8 mouse cellular contexts compared by ENCODE assay signal in genomic region chr19:7311306-7311705, GRCm38 (mm10). TPM values are rescaled to one million over a fixed set of nuclear protein-coding genes. Genes with fewer than 3 reads are reported as not detected.
DNase-seq lines count a peak whose midpoint lies in the region; ATAC-seq and TF ChIP-seq lines count a peak whose summit lies in the region.

No protein-coding gene starts in this region.

- no peak overlapping the region for H3K4me2 ChIP-seq in forebrain, embryonic 14.5 days (ENCODE audit: low read length)
- no peak overlapping the region for H3K4me2 ChIP-seq in limb, embryonic 14.5 days (replicated peaks; ENCODE audit: low read depth, low read length, severe bottlenecking)

- no peak overlapping the region for H3K4me3 ChIP-seq in forebrain, embryonic 14.5 days (ENCODE audit: low read depth, low read length)
- H3K4me3 ChIP-seq in limb, embryonic 14.5 days (replicated peaks; ENCODE audit: low read length): no peak overlapping the region

- intact Hi-C loops in heart, postnatal 25 days (cut with DNase I): loop anchor here (2.0 kb wide), 1 partner anchor 29 kb away; the partner anchor contains the start of gene Mark2

- no peaks in the 10 kb centered on the region for H3K27me3 ChIP-seq in forebrain, embryonic 14.5 days (replicated peaks; ENCODE audit: control insufficient read depth, insufficient read depth, low read length)
- H3K27me3 ChIP-seq in limb, embryonic 14.5 days (ENCODE audit: control insufficient read depth, insufficient read depth, low read length): no peaks in the 10 kb centered on the region

- H3K36me3 ChIP-seq in forebrain, embryonic 14.5 days (ENCODE audit: control insufficient read depth, insufficient read depth, low read length): no peaks in the 10 kb centered on the region
- H3K36me3 ChIP-seq in limb, embryonic 14.5 days (ENCODE audit: control insufficient read depth, insufficient read depth, low read length): no peaks in the 10 kb centered on the region

- TF ChIP-seq POLR2A in limb, embryonic 14.5 days (IDR thresholded peaks at IDR 0.05; ENCODE audit: borderline replicate concordance, extremely low read depth, insufficient read depth, insufficient read length): no peak

- no peak for ATAC-seq in forebrain, embryonic 14.5 days
- no peak for ATAC-seq in limb, embryonic 14.5 days (ENCODE audit: low FRiP score, low read depth)

- H3K9ac ChIP-seq in forebrain, embryonic 14.5 days (ENCODE audit: low read length): no peak overlapping the region
- H3K9ac ChIP-seq in limb, embryonic 14.5 days (ENCODE audit: low read depth, low read length, severe bottlenecking): no peak overlapping the region

- H3K4me1 ChIP-seq in forebrain, embryonic 14.5 days (ENCODE audit: control insufficient read depth, insufficient read depth, low read length): peaks cover 37% of the 10 kb centered on the region
- H3K4me1 ChIP-seq in limb, embryonic 14.5 days (ENCODE audit: control insufficient read depth, insufficient read depth, low read length): peaks cover 33% of the 10 kb centered on the region

- 0 out of 2 replicates have a peak overlapping the region, but pooled peaks have one; percentile 50 for H3K27ac ChIP-seq in forebrain, embryonic 14.5 days (ENCODE audit: low read depth, low read length)
- peak overlapping the region; percentile 40; the same call in 1 of the 2 replicates for H3K27ac ChIP-seq in limb, embryonic 14.5 days (replicated peaks; ENCODE audit: low read depth, low read length)

- no peaks in the 10 kb centered on the region for H3K9me3 ChIP-seq in forebrain, embryonic 14.5 days (replicated peaks; ENCODE audit: control insufficient read depth, low read length)
- H3K9me3 ChIP-seq in limb, embryonic 14.5 days (ENCODE audit: control insufficient read depth, low read length): no peaks in the 10 kb centered on the region

- DNase-seq in heart, adult 11 months: peak; percentile 97
- no peak for DNase-seq in heart, postnatal 25 days (ENCODE audit: low spot score)
- DNase-seq in adipocyte (ENCODE audit: low spot score): peak; percentile 57
- DNase-seq in forebrain, embryonic 14.5 days (ENCODE audit: low spot score): peak; percentile 13
- DNase-seq in limb, embryonic 14.5 days (ENCODE audit: low spot score): no peak
- DNase-seq in spleen, adult 18-20 months: no peak
- DNase-seq in gastrocnemius, postnatal 4 days (ENCODE audit: low spot score in 2 of 2): no peak
- DNase-seq in thymus, postnatal 14 days: no peak

- 45% methylated on average over 10 of the region's 10 CpGs for whole genome bisulfite sequencing in forebrain, embryonic 14.5 days
- 37% methylated on average over 10 of the region's 10 CpGs for WGBS in limb, embryonic 14.5 days

RNA-seq across cellular contexts. Expression of gene Mark2, which starts 30.4 kb away (rescaled TPM):
- total RNA-seq in heart, postnatal 25 days (2021): 10 to 100 TPM; 49.4 to 55.3 TPM
- 32.6 and 38.6 TPM in 2 replicates for polyA plus RNA-seq in forebrain, embryonic 14.5 days (2014; fragmentation: Nextera tagmentation; extraction: Ambion mirVana)
- 65.8 and 78.2 TPM in 2 replicates for polyA plus RNA-seq in limb, embryonic 14.5 days (2012; rRNA removed)
- 48.6 and 56.3 TPM in 2 replicates for polyA plus RNA-seq in limb, embryonic 14.5 days (2014; fragmentation: Nextera tagmentation; extraction: Ambion mirVana)
- 10 to 100 TPM; 45.1 to 46.3 TPM for total RNA-seq in gastrocnemius, postnatal 4 days (2021)

RNA-seq across cellular contexts. Expression of gene Rcor2, which starts 44.2 kb away (rescaled TPM):
- total RNA-seq in heart, postnatal 25 days (2021): 1 to 10 TPM; 6.9 to 7.5 TPM
- 36.2 and 36.6 TPM in 2 replicates for polyA plus RNA-seq in forebrain, embryonic 14.5 days (2014; fragmentation: Nextera tagmentation; extraction: Ambion mirVana)
- polyA plus RNA-seq in limb, embryonic 14.5 days (2012; rRNA removed): 69.4 and 80.9 TPM in 2 replicates
- polyA plus RNA-seq in limb, embryonic 14.5 days (2014; fragmentation: Nextera tagmentation; extraction: Ambion mirVana): 9.8 and 10.2 TPM in 2 replicates
- total RNA-seq in gastrocnemius, postnatal 4 days (2021): 10 to 100 TPM; 11.0 to 13.1 TPM

Comparison
In these comparisons a context has a peak if more than half of its experiments do, and no peak if none do; other contexts are left out.
1. DNase-seq: peak in heart, adult 11 months (single experiment), adipocyte (single experiment) and forebrain, embryonic 14.5 days (single experiment); none in heart, postnatal 25 days (single experiment), limb, embryonic 14.5 days (single experiment), spleen, adult 18-20 months (0 of 2), gastrocnemius, postnatal 4 days (0 of 2) and thymus, postnatal 14 days (single experiment).